Mouse (Mus musculus): ENCODE measurements around the gene Smarca4. TPM values are rescaled to one million over a fixed set of nuclear protein-coding genes. Genes with fewer than 3 reads are reported as not detected.

Smarca4 gene
- polyA plus RNA-seq, 1 experiment from 2014 or later, result 76.0 TPM

DNA sequence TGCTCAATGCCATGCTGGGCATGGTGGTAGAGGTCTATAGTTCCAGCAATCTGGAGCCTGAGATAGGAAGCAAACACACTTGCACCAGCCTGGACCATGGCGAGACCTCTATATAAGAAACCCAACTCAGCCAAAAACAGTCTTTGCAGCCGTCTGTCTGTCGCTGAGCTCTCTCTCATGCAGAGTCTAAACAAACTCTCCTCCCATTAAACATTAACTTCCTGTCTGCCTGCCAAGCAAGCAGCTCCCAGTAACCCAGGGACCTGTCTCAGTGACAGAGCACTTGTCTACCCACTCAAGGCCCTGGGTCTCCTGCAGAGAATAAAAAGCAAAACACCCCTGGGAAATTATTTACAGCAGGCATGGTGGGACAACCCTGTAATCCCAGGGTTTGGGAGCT lies 120.6 kb downstream of the Smarca4 start:
- no peak overlapping the region for H3K4me2 ChIP-seq
- peaks cover 93% of the 10 kb centered on the region for H3K36me3 ChIP-seq
- H3K9me3 ChIP-seq (replicated peaks), result no peaks in the 10 kb centered on the region
- H3K9ac ChIP-seq, result no peak overlapping the region
- no peak overlapping the region for H3K27ac ChIP-seq (ENCODE audit: poor library complexity, severe bottlenecking)
- no peak overlapping the region for H3K4me3 ChIP-seq
- ATAC-seq (ENCODE audit: insufficient number of reproducible peaks, low FRiP score), result no peak
- 84% methylated on average over 3 of the region's 3 CpGs for WGBS
- H3K27me3 ChIP-seq (replicated peaks), result no peaks in the 10 kb centered on the region
- 0 out of 2 replicates have a peak, but pooled peaks cover 3% of the 10 kb centered on the region for H3K4me1 ChIP-seq (replicated peaks)

DNA sequence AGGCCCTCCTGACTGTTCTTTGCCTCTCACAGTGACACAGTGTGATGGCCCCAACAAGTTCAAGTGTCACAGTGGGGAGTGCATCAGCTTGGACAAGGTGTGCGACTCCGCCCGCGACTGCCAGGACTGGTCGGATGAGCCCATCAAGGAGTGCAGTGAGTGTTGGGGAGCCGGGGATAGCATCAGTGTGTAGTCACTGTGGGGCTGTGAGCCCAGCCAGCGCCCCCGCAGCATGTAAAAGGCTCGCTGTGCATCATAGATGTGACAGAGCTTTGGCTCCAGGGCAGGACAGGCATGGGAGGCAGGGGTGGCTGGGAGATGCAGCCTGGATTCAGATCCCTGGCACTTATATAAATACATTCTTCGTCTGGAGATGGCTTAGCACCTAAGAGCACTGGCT lies 121.2 kb downstream of the Smarca4 start:
- 0 out of 2 replicates have a peak, but pooled peaks cover 3% of the 10 kb centered on the region for H3K4me1 ChIP-seq (replicated peaks)
- H3K36me3 ChIP-seq, result peaks cover 93% of the 10 kb centered on the region
- no peaks in the 10 kb centered on the region for H3K9me3 ChIP-seq (replicated peaks)
- H3K27me3 ChIP-seq (replicated peaks), result no peaks in the 10 kb centered on the region
- H3K4me2 ChIP-seq, result no peak overlapping the region
- no peak overlapping the region for H3K9ac ChIP-seq
- H3K27ac ChIP-seq (ENCODE audit: poor library complexity, severe bottlenecking), result no peak overlapping the region
- ATAC-seq (ENCODE audit: insufficient number of reproducible peaks, low FRiP score), result no peak
- H3K4me3 ChIP-seq, result no peak overlapping the region
- 96% methylated on average over 10 of the region's 10 CpGs for WGBS

DNA sequence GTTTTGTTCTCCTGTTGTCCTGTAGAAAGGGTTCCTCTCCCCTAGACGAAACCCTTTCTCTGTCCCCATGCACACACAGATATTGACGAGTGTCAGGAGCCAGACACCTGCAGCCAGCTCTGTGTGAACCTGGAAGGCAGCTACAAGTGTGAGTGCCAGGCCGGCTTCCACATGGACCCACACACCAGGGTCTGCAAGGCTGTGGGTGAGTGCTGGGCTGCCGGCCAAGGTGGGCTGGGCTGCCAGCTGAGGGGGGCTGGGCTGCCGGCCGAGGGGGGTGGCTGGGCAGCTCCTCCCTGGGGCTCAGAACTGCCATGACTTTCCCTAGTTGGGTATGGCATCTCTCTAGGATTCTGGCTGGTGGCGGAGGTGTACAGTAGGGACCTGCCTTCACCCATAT lies 122.8 kb downstream of the Smarca4 start:
- H3K9me3 ChIP-seq (replicated peaks), result no peaks in the 10 kb centered on the region
- 82% methylated on average over 7 of the region's 7 CpGs for WGBS
- peaks cover 88% of the 10 kb centered on the region for H3K36me3 ChIP-seq
- ATAC-seq (ENCODE audit: insufficient number of reproducible peaks, low FRiP score), result no peak
- H3K4me1 ChIP-seq (replicated peaks), result 0 out of 2 replicates have a peak, but pooled peaks cover 3% of the 10 kb centered on the region
- no peak overlapping the region for H3K4me2 ChIP-seq
- no peaks in the 10 kb centered on the region for H3K27me3 ChIP-seq (replicated peaks)
- H3K4me3 ChIP-seq, result no peak overlapping the region
- H3K27ac ChIP-seq (ENCODE audit: poor library complexity, severe bottlenecking), result no peak overlapping the region
- H3K9ac ChIP-seq, result no peak overlapping the region

DNA sequence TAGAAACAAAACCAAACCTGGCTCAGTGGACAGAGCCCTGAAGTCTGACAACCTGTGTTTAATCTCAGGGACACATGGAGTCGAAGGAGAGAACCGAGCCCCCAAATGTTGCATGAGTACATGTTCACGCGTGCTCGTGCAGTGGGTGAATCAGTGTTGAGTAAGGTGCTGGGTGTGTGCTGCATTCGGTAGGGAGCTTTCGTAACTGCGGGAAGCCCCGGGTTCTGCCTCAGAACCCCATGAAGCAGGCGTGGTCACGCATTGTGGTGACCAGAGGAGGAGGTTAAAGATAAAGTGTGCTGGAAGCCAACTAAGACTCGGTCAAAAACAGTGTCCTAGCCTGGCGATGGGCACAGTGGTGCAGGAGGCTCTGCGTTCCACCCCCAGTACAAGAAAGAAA lies 124.5 kb downstream of the Smarca4 start:
- H3K9ac ChIP-seq, result no peak overlapping the region
- H3K9me3 ChIP-seq (replicated peaks), result no peaks in the 10 kb centered on the region
- WGBS, result 94% methylated on average over 14 of the region's 14 CpGs
- no peak overlapping the region for H3K27ac ChIP-seq (ENCODE audit: poor library complexity, severe bottlenecking)
- no peaks in the 10 kb centered on the region for H3K27me3 ChIP-seq (replicated peaks)
- ATAC-seq (ENCODE audit: insufficient number of reproducible peaks, low FRiP score), result no peak
- peaks cover 88% of the 10 kb centered on the region for H3K36me3 ChIP-seq
- no peak overlapping the region for H3K4me3 ChIP-seq
- no peak overlapping the region for H3K4me2 ChIP-seq
- H3K4me1 ChIP-seq (replicated peaks), result 0 out of 2 replicates have a peak, but pooled peaks cover 3% of the 10 kb centered on the region

DNA sequence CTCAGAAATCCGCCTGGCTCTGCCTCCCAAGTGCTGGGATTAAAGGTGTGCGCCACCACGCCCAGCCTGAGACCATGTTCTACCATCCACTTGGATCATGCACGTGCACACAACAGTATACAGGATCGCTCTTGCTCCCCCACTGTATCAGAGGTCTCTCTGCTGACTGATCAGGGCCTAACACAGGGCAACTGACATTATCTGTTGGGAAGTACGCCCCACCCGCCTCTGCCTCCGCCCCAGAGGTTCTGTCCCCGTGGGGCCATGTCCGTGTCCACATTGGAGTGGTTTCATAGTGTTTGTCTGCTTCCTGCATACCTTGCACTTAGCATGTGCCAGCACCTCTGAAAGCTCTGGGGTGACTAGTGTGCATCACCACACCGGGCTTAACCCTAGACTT lies 125.5 kb downstream of the Smarca4 start:
- no peak for ATAC-seq (ENCODE audit: insufficient number of reproducible peaks, low FRiP score)
- Histone ChIP-seq H3K36me3 (peaks cover 89% of the 10 kb centered on the region), H3K9ac (no peak overlapping the region), H3K4me3 (no peak overlapping the region), H3K9me3 (replicated peaks) (no peaks in the 10 kb centered on the region), H3K4me1 (replicated peaks) (0 out of 2 replicates have a peak, but pooled peaks cover 3% of the 10 kb centered on the region), H3K4me2 (no peak overlapping the region), H3K27ac (ENCODE audit: poor library complexity, severe bottlenecking) (no peak overlapping the region), H3K27me3 (replicated peaks) (no peaks in the 10 kb centered on the region)
- 85% methylated on average over 11 of the region's 11 CpGs for WGBS

DNA sequence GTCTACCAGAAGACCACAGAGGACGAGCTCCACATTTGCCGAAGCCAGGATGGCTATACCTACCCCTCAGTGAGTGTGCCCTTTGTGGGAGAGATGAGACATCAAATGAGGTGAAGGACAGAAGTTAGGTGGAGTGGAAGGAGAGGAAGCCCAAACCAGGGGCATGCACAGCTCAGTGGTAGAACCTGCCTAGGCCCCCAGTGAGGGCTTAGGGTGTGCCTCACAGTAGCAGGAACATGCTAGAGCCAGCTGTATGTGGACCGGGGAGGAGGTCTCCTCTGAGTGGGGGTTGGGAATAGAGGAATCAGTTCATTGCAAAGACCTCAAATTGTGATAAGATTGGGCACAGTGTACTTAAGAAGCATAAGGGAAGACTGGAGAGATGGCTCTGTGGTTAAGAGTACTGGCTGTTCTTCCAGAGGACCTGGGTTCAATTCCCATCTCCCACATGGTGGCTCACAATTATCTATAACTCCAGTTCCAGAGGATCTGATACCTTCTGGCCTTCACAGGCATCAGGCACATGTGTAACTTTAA lies 131.3 kb downstream of the Smarca4 start:
- no peaks in the 10 kb centered on the region for H3K27me3 ChIP-seq (replicated peaks)
- H3K27ac ChIP-seq (ENCODE audit: poor library complexity, severe bottlenecking), result peak overlapping the region; percentile 87
- H3K36me3 ChIP-seq, result peaks cover 67% of the 10 kb centered on the region
- peaks cover 42% of the 10 kb centered on the region for H3K4me1 ChIP-seq (replicated peaks)
- no peak overlapping the region for H3K4me3 ChIP-seq
- no peak overlapping the region for H3K9ac ChIP-seq
- WGBS, result 82% methylated on average over 3 of the region's 3 CpGs
- H3K9me3 ChIP-seq (replicated peaks), result no peaks in the 10 kb centered on the region
- ATAC-seq (ENCODE audit: insufficient number of reproducible peaks, low FRiP score), result no peak
- no peak overlapping the region for H3K4me2 ChIP-seq

DNA sequence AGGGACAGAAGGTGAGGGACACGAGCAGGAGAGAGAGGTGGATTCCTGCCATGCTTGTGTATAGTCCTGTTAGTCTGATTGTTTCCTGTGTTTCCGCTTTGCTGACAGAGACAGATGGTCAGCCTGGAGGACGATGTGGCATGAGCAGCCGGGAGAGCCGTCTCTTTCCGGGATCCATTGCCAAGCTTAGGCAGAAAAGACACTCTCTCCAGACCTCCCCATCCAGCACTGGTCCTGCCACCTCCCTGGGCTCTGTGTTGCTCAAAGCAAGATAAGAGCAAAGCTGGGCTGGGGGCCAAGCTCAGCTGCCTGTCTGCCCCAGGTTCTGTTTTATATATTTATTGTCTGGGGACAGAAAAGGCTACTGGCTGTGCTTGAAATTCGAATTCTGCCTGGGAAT lies 132.1 kb downstream of the Smarca4 start:
- H3K36me3 ChIP-seq, result peaks cover 60% of the 10 kb centered on the region
- peak overlapping the region; percentile 39 for H3K4me2 ChIP-seq
- H3K9ac ChIP-seq, result no peak overlapping the region; the same call in 1 of the 2 replicates
- WGBS, result 20% methylated on average over 7 of the region's 7 CpGs
- H3K4me3 ChIP-seq, result 0 out of 2 replicates have a peak overlapping the region, but pooled peaks have one; percentile 7
- peak overlapping the region; percentile 87 for H3K27ac ChIP-seq (ENCODE audit: poor library complexity, severe bottlenecking)
- peaks cover 49% of the 10 kb centered on the region for H3K4me1 ChIP-seq (replicated peaks)
- peak; percentile 82 for ATAC-seq (ENCODE audit: insufficient number of reproducible peaks, low FRiP score)
- no peaks in the 10 kb centered on the region for H3K9me3 ChIP-seq (replicated peaks)
- no peaks in the 10 kb centered on the region for H3K27me3 ChIP-seq (replicated peaks)

DNA sequence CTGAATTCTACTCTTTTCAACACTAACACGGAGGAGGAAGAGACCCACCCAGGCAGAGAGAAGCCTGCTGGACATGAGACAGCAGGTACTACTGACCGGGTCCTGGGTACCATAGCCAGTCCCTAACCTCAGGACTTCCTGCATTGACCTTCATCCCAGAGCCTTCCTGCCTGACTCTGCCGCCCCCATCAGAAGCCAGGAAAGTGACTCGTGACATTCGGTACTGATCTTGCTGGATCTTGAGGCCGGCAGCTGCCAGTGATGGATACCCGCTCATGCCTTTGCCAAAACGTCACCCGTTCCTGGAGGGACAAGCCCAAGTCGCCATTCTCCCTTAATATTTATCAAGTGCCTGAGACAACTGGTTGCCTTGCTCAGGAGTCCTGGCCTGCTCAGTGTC lies 132.5 kb downstream of the Smarca4 start:
- Histone ChIP-seq H3K4me1 (replicated peaks) (peaks cover 51% of the 10 kb centered on the region), H3K9me3 (replicated peaks) (no peaks in the 10 kb centered on the region), H3K9ac (0 out of 2 replicates have a peak overlapping the region, but pooled peaks have one; percentile 35), H3K4me2 (no peak overlapping the region), H3K27ac (ENCODE audit: poor library complexity, severe bottlenecking) (peak overlapping the region; percentile 87), H3K27me3 (replicated peaks) (no peaks in the 10 kb centered on the region), H3K4me3 (no peak overlapping the region), H3K36me3 (peaks cover 60% of the 10 kb centered on the region)
- ATAC-seq (ENCODE audit: insufficient number of reproducible peaks, low FRiP score), result no peak
- 69% methylated on average over 10 of the region's 10 CpGs for WGBS

DNA sequence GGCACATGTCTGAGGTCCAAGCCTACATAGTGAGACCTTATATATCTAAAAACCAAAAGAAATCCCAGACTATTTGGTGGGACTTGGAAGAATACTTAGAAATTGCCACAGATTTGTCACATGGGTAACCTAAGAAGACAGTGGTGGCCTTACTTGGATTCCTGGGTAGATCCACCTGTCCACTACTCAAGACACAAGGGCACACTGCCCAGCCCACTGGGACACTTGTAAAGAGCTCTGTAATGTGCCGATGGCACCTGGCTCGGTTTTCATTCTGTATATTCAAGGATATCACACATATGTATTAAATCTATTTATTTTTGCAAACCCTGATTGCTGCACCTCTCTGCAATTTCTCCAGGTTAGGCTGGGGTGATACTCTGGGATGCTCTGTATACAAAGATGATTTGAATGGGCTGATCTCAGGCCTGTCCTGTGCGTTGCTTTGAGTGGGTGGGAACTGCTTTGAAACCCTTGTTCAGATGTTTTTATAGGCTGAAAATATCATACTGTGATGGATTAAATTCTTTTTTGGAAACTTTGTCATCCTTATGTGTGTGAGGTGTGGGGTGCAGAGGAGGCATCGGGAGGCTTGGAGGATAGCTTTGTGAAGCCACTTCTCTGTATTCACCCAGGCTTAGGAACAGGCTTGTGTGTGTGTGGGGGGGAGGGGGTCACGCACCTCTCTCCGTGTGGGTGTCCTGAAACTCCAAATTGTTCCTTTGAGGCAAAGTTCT lies 133.6 kb downstream of the Smarca4 start:
- Histone ChIP-seq H3K4me2 (no peak overlapping the region), H3K27me3 (replicated peaks) (no peaks in the 10 kb centered on the region), H3K27ac (ENCODE audit: poor library complexity, severe bottlenecking) (peak overlapping the region; percentile 87; the same call in 1 of the 2 replicates), H3K9me3 (replicated peaks) (no peaks in the 10 kb centered on the region), H3K4me3 (no peak overlapping the region), H3K9ac (no peak overlapping the region), H3K4me1 (replicated peaks) (peaks cover 62% of the 10 kb centered on the region), H3K36me3 (peaks cover 49% of the 10 kb centered on the region)
- no peak for ATAC-seq (ENCODE audit: insufficient number of reproducible peaks, low FRiP score)
- 91% methylated on average over 6 of the region's 6 CpGs for WGBS

DNA sequence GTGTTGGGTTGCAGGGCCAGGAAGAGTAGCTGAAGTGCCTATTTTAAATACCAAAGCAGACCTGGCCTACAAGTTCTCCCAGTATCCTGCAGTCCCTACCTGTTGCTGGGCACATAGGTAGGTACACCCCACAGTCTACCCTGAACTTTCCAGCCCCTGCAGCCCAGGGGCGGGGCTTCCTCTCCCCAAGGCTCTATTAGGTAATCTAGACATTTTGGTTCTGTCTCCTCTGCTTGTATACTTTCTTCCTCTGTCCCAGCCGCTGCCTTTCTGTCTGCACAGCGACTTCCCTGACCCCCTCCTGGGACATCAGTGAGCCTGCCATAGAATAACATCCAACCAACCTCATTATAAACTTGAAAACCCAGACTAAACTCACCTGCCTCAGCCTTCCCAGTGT lies 134.4 kb downstream of the Smarca4 start:
- Histone ChIP-seq H3K36me3 (peaks cover 41% of the 10 kb centered on the region), H3K27me3 (replicated peaks) (no peaks in the 10 kb centered on the region), H3K27ac (ENCODE audit: poor library complexity, severe bottlenecking) (no peak overlapping the region), H3K9me3 (replicated peaks) (no peaks in the 10 kb centered on the region), H3K4me2 (no peak overlapping the region), H3K9ac (no peak overlapping the region), H3K4me1 (replicated peaks) (peaks cover 67% of the 10 kb centered on the region), H3K4me3 (no peak overlapping the region)
- WGBS, result 75% methylated on average over 3 of the region's 3 CpGs
- ATAC-seq (ENCODE audit: insufficient number of reproducible peaks, low FRiP score), result no peak

DNA sequence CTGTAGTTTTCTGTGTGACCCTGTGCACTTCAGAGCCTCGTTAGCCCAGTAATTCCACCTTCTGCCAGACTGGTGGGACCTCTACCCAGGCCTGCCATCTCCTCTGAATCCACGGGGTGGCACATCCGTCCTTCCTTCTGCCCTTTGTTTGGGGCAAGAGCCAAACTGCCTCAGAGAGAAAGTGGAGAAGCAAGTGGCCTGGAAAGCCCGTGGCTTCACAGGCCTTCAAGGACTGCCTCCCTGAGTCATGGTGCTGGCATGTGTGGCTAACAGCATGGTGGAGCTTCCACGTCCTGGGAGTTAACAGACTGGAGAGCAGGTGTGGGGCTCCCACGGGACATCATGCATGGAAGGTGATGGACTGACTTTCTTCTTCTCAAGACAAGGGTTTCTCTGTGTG lies 135.4 kb downstream of the Smarca4 start:
- WGBS, result 54% methylated on average over 6 of the region's 6 CpGs
- Histone ChIP-seq H3K4me1 (replicated peaks) (peaks cover 67% of the 10 kb centered on the region), H3K36me3 (peaks cover 38% of the 10 kb centered on the region)

More for the DNA sequence above, 135.4 kb downstream of the Smarca4 start:
- H3K27ac ChIP-seq (ENCODE audit: poor library complexity, severe bottlenecking), result no peak overlapping the region
- no peaks in the 10 kb centered on the region for H3K27me3 ChIP-seq (replicated peaks)
- no peak overlapping the region for H3K9ac ChIP-seq
- no peaks in the 10 kb centered on the region for H3K9me3 ChIP-seq (replicated peaks)
- no peak for ATAC-seq (ENCODE audit: insufficient number of reproducible peaks, low FRiP score)
- H3K4me3 ChIP-seq, result no peak overlapping the region
- H3K4me2 ChIP-seq, result no peak overlapping the region
